Mouse (Mus musculus): ENCODE measurements around the gene Spic. TPM values are rescaled to one million over a fixed set of nuclear protein-coding genes. Genes with fewer than 3 reads are reported as not detected.

Gene Spic
- polyA plus RNA-seq (2014; fragmentation: Nextera tagmentation; extraction: Ambion mirVana), result 0.13 and 0.60 TPM in 2 replicates

DNA sequence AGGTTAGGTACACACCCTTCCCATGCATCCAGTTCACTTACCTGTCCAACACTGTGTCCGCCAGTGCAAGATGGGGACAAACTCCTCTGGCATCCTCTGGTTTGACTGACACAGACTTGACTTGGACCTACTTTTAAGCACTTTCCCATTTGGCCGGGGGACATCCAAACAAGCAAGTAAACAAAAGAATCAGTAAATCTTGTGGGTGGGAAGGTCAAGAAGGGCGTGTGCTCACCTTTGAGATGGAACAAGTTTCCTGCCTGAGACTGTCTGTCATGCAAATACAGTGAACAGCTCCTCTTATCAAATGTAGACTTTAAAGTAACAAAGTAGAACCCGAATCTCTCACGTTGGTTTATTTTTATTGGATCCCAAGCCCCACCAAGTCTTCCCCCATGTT lies at the start of gene Spic:
TSS of gene Spic (minus strand) at position 91 of the 400 bp plus-strand sequence.
- DNase-seq (ENCODE audit: low spot score) (no peak), ATAC-seq (ENCODE audit: low read depth) (no peak)
- no peak within 1 kb of the TSS for H3K9ac ChIP-seq (ENCODE audit: low read depth, low read length)
- H3K36me3 ChIP-seq (ENCODE audit: control insufficient read depth, insufficient read depth, low read length), result no peaks in the 10 kb centered on the region
- H3K9me3 ChIP-seq (ENCODE audit: control insufficient read depth, low read length), result no peaks in the 10 kb centered on the region
- no peak within 1 kb of the TSS for H3K4me2 ChIP-seq (ENCODE audit: low read depth, low read length)
- 70% methylated on average over 5 of the region's 5 CpGs for WGBS
- no peaks in the 10 kb centered on the region for H3K4me1 ChIP-seq (ENCODE audit: control insufficient read depth, insufficient read depth, low read length)
- H3K27me3 ChIP-seq (replicated peaks; ENCODE audit: control insufficient read depth, insufficient read depth, low read length), result no peaks in the 10 kb centered on the region
- no peak within 1 kb of the TSS for H3K4me3 ChIP-seq (ENCODE audit: low read depth, low read length)
- no peak within 1 kb of the TSS for H3K27ac ChIP-seq (replicated peaks; ENCODE audit: low read depth, low read length)

GRCm38 (mm10) chr10:88732309-88732622 lies 47.5 kb upstream of the Spic start:
- Histone ChIP-seq H3K4me3 (ENCODE audit: low read depth, low read length) (peak overlapping the region; percentile 93), H3K27me3 (replicated peaks; ENCODE audit: control insufficient read depth, insufficient read depth, low read length) (no peaks in the 10 kb centered on the region), H3K9me3 (ENCODE audit: control insufficient read depth, low read length) (no peaks in the 10 kb centered on the region), H3K9ac (ENCODE audit: low read depth, low read length) (peak overlapping the region; percentile 94), H3K36me3 (ENCODE audit: control insufficient read depth, insufficient read depth, low read length) (peaks cover 27% of the 10 kb centered on the region), H3K27ac (replicated peaks; ENCODE audit: low read depth, low read length) (no peak overlapping the region), H3K4me2 (ENCODE audit: low read depth, low read length) (peak overlapping the region; percentile 93), H3K4me1 (ENCODE audit: control insufficient read depth, insufficient read depth, low read length) (peaks cover 10% of the 10 kb centered on the region; the same call in 1 of the 2 replicates)
- WGBS, result 11% methylated on average over 6 of the region's 6 CpGs
- ATAC-seq (ENCODE audit: low read depth), result no peak
- no peak for DNase-seq (ENCODE audit: low spot score)

- peaks cover 10% of the 10 kb centered on the region; the same call in 1 of the 2 replicates for H3K4me1 ChIP-seq (ENCODE audit: control insufficient read depth, insufficient read depth, low read length)
- peak overlapping the region; percentile 93 for H3K4me2 ChIP-seq (ENCODE audit: low read depth, low read length)
- peak; percentile 23 for ATAC-seq (ENCODE audit: low read depth)
- H3K9ac ChIP-seq (ENCODE audit: low read depth, low read length), result peak overlapping the region; percentile 94
- no peaks in the 10 kb centered on the region for H3K27me3 ChIP-seq (replicated peaks; ENCODE audit: control insufficient read depth, insufficient read depth, low read length)
- DNase-seq (ENCODE audit: low spot score), result no peak
- no peaks in the 10 kb centered on the region for H3K9me3 ChIP-seq (ENCODE audit: control insufficient read depth, low read length)
- peak overlapping the region; percentile 90 for H3K27ac ChIP-seq (replicated peaks; ENCODE audit: low read depth, low read length)
- peak overlapping the region; percentile 93 for H3K4me3 ChIP-seq (ENCODE audit: low read depth, low read length)
- H3K36me3 ChIP-seq (ENCODE audit: control insufficient read depth, insufficient read depth, low read length), result peaks cover 22% of the 10 kb centered on the region
- WGBS, result 2% methylated on average over 47 of the region's 61 CpGs
Measured at GRCm38 (mm10) chr10:88731496-88732308, 46.9 kb upstream of the Spic start.

- Histone ChIP-seq H3K4me2 (ENCODE audit: low read depth, low read length) (peak within 1 kb of the TSS; percentile 93), H3K4me3 (ENCODE audit: low read depth, low read length) (peak within 1 kb of the TSS; percentile 93)
Measured at GRCm38 (mm10) chr10:88730571-88731495, 46.0 kb upstream of the Spic start, which contains the start of gene Arl1. Arl1 (plus strand) TSS chr10:88730858.

GRCm38 (mm10) chr10:88728166-88728565 lies 43.4 kb upstream of the Spic start:
- Histone ChIP-seq H3K27me3 (replicated peaks; ENCODE audit: control insufficient read depth, insufficient read depth, low read length) (no peaks in the 10 kb centered on the region), H3K27ac (replicated peaks; ENCODE audit: low read depth, low read length) (no peak overlapping the region), H3K4me3 (ENCODE audit: low read depth, low read length) (no peak overlapping the region), H3K36me3 (ENCODE audit: control insufficient read depth, insufficient read depth, low read length) (no peaks in the 10 kb centered on the region), H3K4me1 (ENCODE audit: control insufficient read depth, insufficient read depth, low read length) (peaks cover 10% of the 10 kb centered on the region; the same call in 1 of the 2 replicates), H3K9me3 (ENCODE audit: control insufficient read depth, low read length) (no peaks in the 10 kb centered on the region), H3K9ac (ENCODE audit: low read depth, low read length) (no peak overlapping the region), H3K4me2 (ENCODE audit: low read depth, low read length) (no peak overlapping the region)
- WGBS, result 72% methylated on average over 8 of the region's 8 CpGs
- no peak for DNase-seq (ENCODE audit: low spot score)
- ATAC-seq (ENCODE audit: low read depth), result no peak

More at GRCm38 (mm10) chr10:88730571-88731495, 46.0 kb upstream of the Spic start, which contains the start of gene Arl1:
- peak; percentile 97 for DNase-seq (ENCODE audit: low spot score)
- peaks cover 10% of the 10 kb centered on the region; the same call in 1 of the 2 replicates for H3K4me1 ChIP-seq (ENCODE audit: control insufficient read depth, insufficient read depth, low read length)
- peak within 1 kb of the TSS; percentile 94 for H3K9ac ChIP-seq (ENCODE audit: low read depth, low read length)
- WGBS, result under 1% methylated on average over 65 of the region's 65 CpGs
- H3K27me3 ChIP-seq (replicated peaks; ENCODE audit: control insufficient read depth, insufficient read depth, low read length), result no peaks in the 10 kb centered on the region
- no peaks in the 10 kb centered on the region for H3K9me3 ChIP-seq (ENCODE audit: control insufficient read depth, low read length)
- H3K36me3 ChIP-seq (ENCODE audit: control insufficient read depth, insufficient read depth, low read length), result peaks cover 13% of the 10 kb centered on the region
- H3K27ac ChIP-seq (replicated peaks; ENCODE audit: low read depth, low read length), result peak within 1 kb of the TSS; percentile 90
- peak; percentile 96 for ATAC-seq (ENCODE audit: low read depth)

GRCm38 (mm10) chr10:88727128-88727527 lies 42.3 kb upstream of the Spic start:
- no peak overlapping the region for H3K4me2 ChIP-seq (ENCODE audit: low read depth, low read length)
- H3K4me1 ChIP-seq (ENCODE audit: control insufficient read depth, insufficient read depth, low read length), result peaks cover 5% of the 10 kb centered on the region; the same call in 1 of the 2 replicates
- ATAC-seq (ENCODE audit: low read depth) (no peak), DNase-seq (ENCODE audit: low spot score) (peak; percentile 60)
- no peaks in the 10 kb centered on the region for H3K36me3 ChIP-seq (ENCODE audit: control insufficient read depth, insufficient read depth, low read length)
- WGBS, result 8% methylated on average over 1 of the region's 1 CpGs
- no peaks in the 10 kb centered on the region for H3K27me3 ChIP-seq (replicated peaks; ENCODE audit: control insufficient read depth, insufficient read depth, low read length)
- no peak overlapping the region for H3K4me3 ChIP-seq (ENCODE audit: low read depth, low read length)
- no peak overlapping the region for H3K27ac ChIP-seq (replicated peaks; ENCODE audit: low read depth, low read length)
- no peaks in the 10 kb centered on the region for H3K9me3 ChIP-seq (ENCODE audit: control insufficient read depth, low read length)
- H3K9ac ChIP-seq (ENCODE audit: low read depth, low read length), result no peak overlapping the region

- Histone ChIP-seq H3K9ac (ENCODE audit: low read depth, low read length) (no peak overlapping the region), H3K36me3 (ENCODE audit: control insufficient read depth, insufficient read depth, low read length) (no peaks in the 10 kb centered on the region), H3K4me3 (ENCODE audit: low read depth, low read length) (no peak overlapping the region), H3K27ac (replicated peaks; ENCODE audit: low read depth, low read length) (no peak overlapping the region), H3K9me3 (ENCODE audit: control insufficient read depth, low read length) (no peaks in the 10 kb centered on the region), H3K4me2 (ENCODE audit: low read depth, low read length) (no peak overlapping the region), H3K27me3 (replicated peaks; ENCODE audit: control insufficient read depth, insufficient read depth, low read length) (no peaks in the 10 kb centered on the region), H3K4me1 (ENCODE audit: control insufficient read depth, insufficient read depth, low read length) (0 out of 2 replicates have a peak, but pooled peaks cover 3% of the 10 kb centered on the region)
- DNase-seq (ENCODE audit: low spot score), result peak; percentile 57
- ATAC-seq (ENCODE audit: low read depth), result peak; percentile 53; the same call in 1 of the 2 replicates
- WGBS, result 58% methylated on average over 2 of the region's 2 CpGs
Measured at GRCm38 (mm10) chr10:88725343-88725742, 40.5 kb upstream of the Spic start.

GRCm38 (mm10) chr10:88719618-88720017 lies 34.8 kb upstream of the Spic start:
- DNase-seq (ENCODE audit: low spot score) (no peak), ATAC-seq (ENCODE audit: low read depth) (no peak)
- no peaks in the 10 kb centered on the region for H3K27me3 ChIP-seq (replicated peaks; ENCODE audit: control insufficient read depth, insufficient read depth, low read length)
- no peaks in the 10 kb centered on the region for H3K36me3 ChIP-seq (ENCODE audit: control insufficient read depth, insufficient read depth, low read length)
- no peaks in the 10 kb centered on the region for H3K4me1 ChIP-seq (ENCODE audit: control insufficient read depth, insufficient read depth, low read length)
- H3K27ac ChIP-seq (replicated peaks; ENCODE audit: low read depth, low read length), result no peak overlapping the region
- 67% methylated on average over 1 of the region's 1 CpGs for WGBS
- no peak overlapping the region for H3K4me2 ChIP-seq (ENCODE audit: low read depth, low read length)
- H3K9me3 ChIP-seq (ENCODE audit: control insufficient read depth, low read length), result no peaks in the 10 kb centered on the region
- no peak overlapping the region for H3K4me3 ChIP-seq (ENCODE audit: low read depth, low read length)
- H3K9ac ChIP-seq (ENCODE audit: low read depth, low read length), result no peak overlapping the region

Data from embryonic facial prominence, embryonic 14.5 days (tissue).